Mouse (Mus musculus): ENCODE results near the gene Magea3. TPM values are rescaled to one million over a fixed set of nuclear protein-coding genes. Genes with fewer than 3 reads are reported as not detected.
"Not testable (repeated sequence)": the region's sequence is repeated elsewhere in the genome, so short reads cannot be mapped to it uniquely, and the experiment has no call there.

The Magea3 gene
- not detected for total RNA-seq (2021)
- long read RNA-seq, experiment 1: 0 reads
- long read RNA-seq, experiment 2: 0 reads

- H3K27ac ChIP-seq; H3K4me3 ChIP-seq; DNase-seq (ENCODE audit: extremely low spot score in 1 of 2, low spot score in 2 of 2); intact Hi-C loops (cut with DNase I): not testable (repeated sequence)
Observed at GRCm38 (mm10) chrX:154949405-154949804, at the start of gene Magea3. TSS of gene Magea3 (minus strand) at chrX:154949505.

DNA sequence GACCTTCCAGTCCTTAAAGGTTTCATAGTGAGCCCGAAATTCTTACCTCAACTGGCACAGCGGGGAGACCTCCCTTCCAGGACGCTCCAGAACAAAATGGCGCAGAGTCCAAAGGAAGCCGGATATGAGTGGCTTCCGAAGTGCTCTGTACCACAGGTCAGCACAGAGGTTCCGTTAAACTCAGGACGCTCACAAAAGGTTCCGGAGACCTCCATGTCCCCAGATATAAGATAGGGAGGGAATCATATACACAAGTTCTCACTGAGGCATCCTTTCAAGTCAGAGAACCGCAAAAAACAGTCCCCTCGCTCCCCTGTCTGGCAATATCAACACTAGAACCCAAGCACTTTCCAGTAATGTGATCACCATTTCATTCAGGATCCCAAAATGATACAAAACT is 46.4 kb upstream of the Magea3 start, which contains the start of gene Magea8:
Magea8 (minus strand) TSS at position 101 of the 400 bp plus-strand sequence.
- intact Hi-C loops (cut with DNase I); H3K27ac ChIP-seq; DNase-seq (ENCODE audit: extremely low spot score in 1 of 2, low spot score in 2 of 2): not testable (repeated sequence)

GRCm38 (mm10) chrX:154935887-154936286 is 13.4 kb downstream of the Magea3 start, which contains the start of gene Magea6:
TSS of gene Magea6 (minus strand) at chrX:154935987.
- DNase-seq (ENCODE audit: extremely low spot score in 1 of 2, low spot score in 2 of 2); H3K4me3 ChIP-seq; H3K27ac ChIP-seq; intact Hi-C loops (cut with DNase I): not testable (repeated sequence)

More for the DNA sequence above, 46.4 kb upstream of the Magea3 start, which contains the start of gene Magea8:
- H3K4me3 ChIP-seq: not testable (repeated sequence)

Other genes starting within 250 kb of the Magea3 start
- not detected for gene Cldn34b1, start 59.2 kb downstream of the Magea3 start, total RNA-seq (2021)
- not detected for gene Magea6, start 13.5 kb downstream of the Magea3 start, total RNA-seq (2021)
- gene Magea8, start 46.3 kb upstream of the Magea3 start, total RNA-seq (2021): not detected
- gene Magea5, start 113.6 kb upstream of the Magea3 start, total RNA-seq (2021): not detected
- not detected for gene Magea1, start 140.3 kb upstream of the Magea3 start, total RNA-seq (2021)
- gene Magea2, start 144.2 kb upstream of the Magea3 start, total RNA-seq (2021): not detected
- gene Cldn34b2, start 178.9 kb upstream of the Magea3 start, total RNA-seq (2021): not detected